Mouse (Mus musculus): ENCODE data around the gene Lpp.

GRCm38 (mm10) chr16:24394211-24394991, 1.1 kb downstream of the Lpp start:
- TF ChIP-seq MAX (IDR thresholded peaks at IDR 0.05; ENCODE audit: low read length): no peak
- no peak for TF ChIP-seq SIN3A (IDR thresholded peaks at IDR 0.05; ENCODE audit: low read length)
- TF ChIP-seq MAFK (IDR thresholded peaks at IDR 0.05; ENCODE audit: insufficient replicate concordance, low read length): no peak
- TF ChIP-seq ZC3H11A (IDR thresholded peaks at IDR 0.05; ENCODE audit: low read depth, low read length): no peak
- no peak for TF ChIP-seq POLR2A (IDR thresholded peaks at IDR 0.05; ENCODE audit: low read depth, low read length)
- no peak for TF ChIP-seq HCFC1 (IDR thresholded peaks at IDR 0.05; ENCODE audit: low read depth, low read length)
- no peak for TF ChIP-seq TCF12 (IDR thresholded peaks at IDR 0.05; ENCODE audit: low read depth, low read length)
- TF ChIP-seq CTCF (conservative IDR thresholded peaks at IDR 0.05 in 1 of 2, IDR thresholded peaks at IDR 0.05 in 1 of 2; ENCODE audit: low read depth in 2 of 2, low read length in 2 of 2): no peak

Data from CH12.LX (cell line).